Mouse (Mus musculus): ENCODE results near the gene Plekhn1.

DNA sequence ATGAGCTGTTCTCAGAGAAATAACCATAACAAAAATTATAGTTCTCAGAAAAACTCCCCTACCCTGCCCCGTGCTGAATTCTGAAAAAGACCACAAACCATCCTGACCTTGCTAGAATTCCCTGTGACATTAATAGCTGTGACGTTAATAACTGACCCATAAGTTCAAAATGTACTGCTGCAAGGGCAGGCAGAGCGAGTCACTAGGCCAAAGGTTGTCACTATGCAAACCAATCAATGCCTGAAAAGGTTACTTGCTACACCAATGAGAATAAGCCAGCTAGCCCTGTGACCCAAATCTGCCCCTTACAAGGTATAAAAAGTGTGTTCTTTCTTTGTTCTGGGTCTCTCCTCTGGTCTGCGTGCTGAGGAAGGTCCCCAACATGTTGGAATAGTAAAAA is 25.8 kb downstream of the Plekhn1 start:
- TF ChIP-seq POLR2A (IDR thresholded peaks at IDR 0.05; ENCODE audit: borderline replicate concordance, control insufficient read depth, low read depth, low read length): no peak
- no peak for TF ChIP-seq CTCF (IDR thresholded peaks at IDR 0.05; ENCODE audit: control insufficient read depth, insufficient read depth, low read length)

All from bone marrow, adult 2 months (tissue).